Mouse (Mus musculus) ES-E14 (cell line): ENCODE measurements at regions not wholly inside any gene's neighbourhood (a gene's known extent, or its start where the extent isn't known, plus 50 kb on each side); places are given as distances from the start of the nearest gene placed in this dataset.

ENCODE experiments used
- DNase-seq: peaks from one replicate; pipeline ENCODE4 v3.0.0-alpha.2; 2013; ENCODE audit warnings: low read depth, low spot score
- H3K27ac ChIP-seq: 2 replicates; pipeline ENCODE4 v1.5.1; 2012; ENCODE audit warnings: low read depth, mild to moderate bottlenecking, low read length, moderate library complexity, mixed read lengths; ENCODE audit not compliant: poor library complexity, insufficient read depth, severe bottlenecking
- H3K36me3 ChIP-seq: 2 replicates; pipeline ENCODE4 v1.6.1; 2012; ENCODE audit warnings: mild to moderate bottlenecking, low read length, moderate library complexity, mixed read lengths; ENCODE audit not compliant: control insufficient read depth, poor library complexity, insufficient read depth, severe bottlenecking
- H3K4me1 ChIP-seq, 2 experiments: fragments of 150-350 bp in 1 of 2; sonication (generic) in 1 of 2; 2 replicates each; pipeline ENCODE4 v1.6.1; 2012; ENCODE audit warnings: low read length in 2 of 2, mild to moderate bottlenecking in 1 of 2, mixed read lengths in 1 of 2; ENCODE audit not compliant: control insufficient read depth in 2 of 2, insufficient read depth in 2 of 2, poor library complexity in 1 of 2
- H3K4me3 ChIP-seq, 2 experiments: fragments of 150-350 bp in 1 of 2; sonication (generic) in 1 of 2; 2 replicates each; pipeline ENCODE4 v1.5.1; 2012; ENCODE audit warnings: low read length in 2 of 2, low read depth in 1 of 2, mild to moderate bottlenecking in 1 of 2, mixed read lengths in 1 of 2; ENCODE audit not compliant: insufficient read depth in 1 of 2, poor library complexity in 1 of 2, severe bottlenecking in 1 of 2
- H3K9ac ChIP-seq: 2 replicates; pipeline ENCODE4 v1.6.1; 2012; ENCODE audit warnings: low read depth, mild to moderate bottlenecking, low read length, mixed read lengths; ENCODE audit not compliant: poor library complexity, insufficient read depth, severe bottlenecking
- H3K9me3 ChIP-seq: fragments of 150-350 bp; sonication (generic); 2 replicates; pipeline ENCODE4 v1.6.1; 2012; ENCODE audit warnings: low read depth, mild to moderate bottlenecking, low read length; ENCODE audit not compliant: control insufficient read depth, insufficient read depth
- CHD2 ChIP-seq: IDR thresholded peaks from 2 replicates; pipeline ENCODE4 v1.6.1; 2014; ENCODE audit warnings: mild to moderate bottlenecking, low read depth, low read length, inconsistent platforms
- HCFC1 ChIP-seq: IDR thresholded peaks from 2 replicates; pipeline ENCODE4 v1.6.1; 2012; ENCODE audit warnings: low read length, inconsistent platforms, borderline replicate concordance; ENCODE audit not compliant: insufficient read depth
- MAFK ChIP-seq: IDR thresholded peaks from 2 replicates; pipeline ENCODE4 v1.6.1; 2014; ENCODE audit warnings: mild to moderate bottlenecking, low read depth, low read length, inconsistent platforms; ENCODE audit not compliant: insufficient read depth
- ZC3H11A ChIP-seq: IDR thresholded peaks from 2 replicates; pipeline ENCODE4 v1.6.1; 2012; ENCODE audit warnings: low read depth, mild to moderate bottlenecking, inconsistent platforms, low read length, borderline replicate concordance
- ZNF384 ChIP-seq: IDR thresholded peaks from 2 replicates; pipeline ENCODE4 v1.6.1; 2012; ENCODE audit warnings: low read depth, low read length, inconsistent platforms
- in situ Hi-C, 2 experiments: fragments of 600-800 bp; cut with MboI; formaldehyde crosslinking; loops; one replicate each; pipeline ENCODE4 v1.15.1; 2025; ENCODE audit warnings: low sequenced_read_pairs in 2 of 2, inconsistent platforms in 1 of 2; ENCODE audit not compliant: unreplicated experiment in 2 of 2

GRCm38 (mm10) chr16:21281958-21282730 lies 77.6 kb downstream of the Ephb3 start:
- H3K27ac ChIP-seq, result no peak overlapping the region
- no peaks in the 10 kb centered on the region for H3K36me3 ChIP-seq
- DNase-seq, result no peak

GRCm38 (mm10) chr16:21286099-21286498 lies 81.5 kb downstream of the Ephb3 start:
- no peak for DNase-seq
- in situ Hi-C loops, result no loop called here

More at GRCm38 (mm10) chr16:21281958-21282730, 77.6 kb downstream of the Ephb3 start:
- TF ChIP-seq ZC3H11A (no peak), MAFK (no peak), CHD2 (no peak), HCFC1 (no peak), ZNF384 (no peak)
- H3K4me1 ChIP-seq, result no peaks in the 10 kb centered on the region
- H3K4me3 ChIP-seq, result no peak overlapping the region
- in situ Hi-C loops, result no loop called here
- H3K9ac ChIP-seq, result no peak overlapping the region
- no peaks in the 10 kb centered on the region for H3K9me3 ChIP-seq

GRCm38 (mm10) chr16:21289528-21289927 lies 85.0 kb downstream of the Ephb3 start:
- TF ChIP-seq ZC3H11A, result no peak
- no peak for TF ChIP-seq ZNF384
- TF ChIP-seq HCFC1, result no peak
- TF ChIP-seq MAFK, result no peak
- no peak for TF ChIP-seq CHD2
- no peak for DNase-seq
- no peak overlapping the region for H3K4me3 ChIP-seq
- H3K36me3 ChIP-seq, result no peaks in the 10 kb centered on the region
- H3K4me1 ChIP-seq, result no peaks in the 10 kb centered on the region; a peak in 1 of 4 replicates
- H3K27ac ChIP-seq, result no peak overlapping the region
- no peak overlapping the region for H3K9ac ChIP-seq
- no peaks in the 10 kb centered on the region for H3K9me3 ChIP-seq
- in situ Hi-C loops, result no loop called here

More at GRCm38 (mm10) chr16:21286099-21286498, 81.5 kb downstream of the Ephb3 start:
- Histone ChIP-seq H3K4me1 (no peaks in the 10 kb centered on the region; a peak in 1 of 4 replicates), H3K4me3 (no peak overlapping the region), H3K27ac (no peak overlapping the region), H3K9ac (no peak overlapping the region), H3K9me3 (no peaks in the 10 kb centered on the region), H3K36me3 (no peaks in the 10 kb centered on the region)
- TF ChIP-seq ZNF384 (no peak), ZC3H11A (no peak), CHD2 (no peak), MAFK (no peak), HCFC1 (no peak)

- Histone ChIP-seq H3K36me3 (no peaks in the 10 kb centered on the region), H3K27ac (no peak overlapping the region), H3K9me3 (no peaks in the 10 kb centered on the region), H3K4me3 (no peak overlapping the region), H3K4me1 (peaks cover 2 to 5% of the 10 kb centered on the region in 2 experiments; a peak in 1 of 4 replicates), H3K9ac (no peak overlapping the region)
- in situ Hi-C loops, result no loop called here
- no peak for TF ChIP-seq MAFK
- no peak for TF ChIP-seq HCFC1
- no peak for TF ChIP-seq ZC3H11A
- TF ChIP-seq CHD2, result no peak
- TF ChIP-seq ZNF384, result no peak
- no peak for DNase-seq
These were observed 88.5 kb downstream of the Ephb3 start for GRCm38 (mm10) chr16:21293010-21293409.
